Mouse (Mus musculus): ENCODE data around the gene Ccdc152.
"Not testable (repeated sequence)": the region's sequence is repeated elsewhere in the genome, so short reads cannot be mapped to it uniquely, and the experiment has no call there.

Gene Ccdc152

GRCm38 (mm10) chr15:3273191-3273590 is 30.1 kb downstream of the Ccdc152 start:
- no peak for DNase-seq

- peak; percentile 21 to 42 for DNase-seq
Measured at GRCm38 (mm10) chr15:3271216-3271615, 32.1 kb downstream of the Ccdc152 start.

- DNase-seq = peak; percentile 78 to 86
Measured at GRCm38 (mm10) chr15:3270646-3271077, 32.7 kb downstream of the Ccdc152 start.

- DNase-seq = peak; percentile 22 to 52
Measured at GRCm38 (mm10) chr15:3269996-3270645, 33.2 kb downstream of the Ccdc152 start.

- DNase-seq = peak in 1 of 2 experiments; percentile 40
Measured at GRCm38 (mm10) chr15:3269496-3269895, 33.8 kb downstream of the Ccdc152 start.

- no peak for DNase-seq
Measured at GRCm38 (mm10) chr15:3268247-3268646, 35.1 kb downstream of the Ccdc152 start, which contains the start of gene Selenop. Selenop (plus strand) TSS chr15:3268547.

GRCm38 (mm10) chr15:3264828-3265227 is 38.5 kb downstream of the Ccdc152 start:
- no peak for DNase-seq

- no peak for DNase-seq
Measured at GRCm38 (mm10) chr15:3264293-3264692, 39.0 kb downstream of the Ccdc152 start.

- no peak for DNase-seq
Measured at GRCm38 (mm10) chr15:3262883-3263282, 40.4 kb downstream of the Ccdc152 start.

GRCm38 (mm10) chr15:3260309-3260708 is 43.0 kb downstream of the Ccdc152 start:
- no peak for DNase-seq

- DNase-seq = no peak
Measured at GRCm38 (mm10) chr15:3259025-3259424, 44.3 kb downstream of the Ccdc152 start.

- DNase-seq = no peak
Measured at GRCm38 (mm10) chr15:3251718-3252067, 51.6 kb downstream of the Ccdc152 start.

- no peak for DNase-seq
Measured at GRCm38 (mm10) chr15:3251031-3251717, 52.2 kb downstream of the Ccdc152 start.

- no peak for DNase-seq
Measured at GRCm38 (mm10) chr15:3250620-3251019, 52.7 kb downstream of the Ccdc152 start.

- DNase-seq = not testable (repeated sequence)
Measured at GRCm38 (mm10) chr15:3245036-3245435, 58.3 kb downstream of the Ccdc152 start.

GRCm38 (mm10) chr15:3237963-3238362 is 65.4 kb downstream of the Ccdc152 start:
- DNase-seq = no peak

GRCm38 (mm10) chr15:3236338-3236737 is 67.0 kb downstream of the Ccdc152 start:
- no peak for DNase-seq

GRCm38 (mm10) chr15:3233837-3234551 is 69.3 kb downstream of the Ccdc152 start:
- DNase-seq = no peak

- DNase-seq = peak; percentile 6 to 25
Measured at GRCm38 (mm10) chr15:3232168-3232835, 71.0 kb downstream of the Ccdc152 start.

GRCm38 (mm10) chr15:3231004-3231403 is 72.3 kb downstream of the Ccdc152 start:
- no peak for DNase-seq

Measured in kidney, postnatal 4 days (tissue).